Mouse (Mus musculus) heart, postnatal 0 days (tissue): Measurements from ENCODE around the gene Rfk.

Source experiments
- CTCF ChIP-seq: IDR thresholded peaks from 2 replicates; pipeline ENCODE4 v1.5.1; 2016; ENCODE audit warnings: antibody characterized with exemption, control low read depth, low read depth
- EP300 ChIP-seq: IDR thresholded peaks from 2 replicates; pipeline ENCODE4 v1.6.1; 2016; ENCODE audit warnings: antibody characterized with exemption, low read depth

DNA sequence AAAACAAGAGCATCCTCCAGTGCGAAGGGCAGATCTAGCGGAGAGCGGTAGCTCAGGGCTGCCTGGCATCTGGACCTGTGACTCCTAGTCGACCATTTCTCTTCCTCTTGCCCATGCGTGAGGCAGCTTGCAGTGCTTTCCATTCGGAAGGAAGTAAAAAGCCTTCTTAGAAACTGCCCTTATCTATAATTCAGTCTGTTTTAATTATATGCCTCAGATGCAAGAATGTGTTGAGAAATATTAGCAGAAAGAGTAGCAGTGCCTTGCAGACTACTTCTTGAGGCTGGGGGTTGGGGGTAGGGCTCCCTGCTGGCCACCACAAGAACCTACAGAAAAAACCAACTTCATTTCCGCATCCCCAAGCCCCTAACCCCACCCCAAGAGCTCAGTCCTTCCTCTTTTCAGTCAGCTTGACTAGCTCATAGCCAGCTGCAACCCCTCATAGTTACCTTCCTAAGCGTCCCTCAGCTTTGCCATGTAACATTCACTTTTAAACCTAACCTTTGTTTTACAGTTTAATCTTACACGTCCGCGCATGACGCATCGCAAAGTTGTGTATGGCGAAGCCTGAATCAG, 34.4 kb upstream of the Rfk start:
- TF ChIP-seq CTCF (no peak), EP300 (no peak)
